In the genomic region with DNA sequence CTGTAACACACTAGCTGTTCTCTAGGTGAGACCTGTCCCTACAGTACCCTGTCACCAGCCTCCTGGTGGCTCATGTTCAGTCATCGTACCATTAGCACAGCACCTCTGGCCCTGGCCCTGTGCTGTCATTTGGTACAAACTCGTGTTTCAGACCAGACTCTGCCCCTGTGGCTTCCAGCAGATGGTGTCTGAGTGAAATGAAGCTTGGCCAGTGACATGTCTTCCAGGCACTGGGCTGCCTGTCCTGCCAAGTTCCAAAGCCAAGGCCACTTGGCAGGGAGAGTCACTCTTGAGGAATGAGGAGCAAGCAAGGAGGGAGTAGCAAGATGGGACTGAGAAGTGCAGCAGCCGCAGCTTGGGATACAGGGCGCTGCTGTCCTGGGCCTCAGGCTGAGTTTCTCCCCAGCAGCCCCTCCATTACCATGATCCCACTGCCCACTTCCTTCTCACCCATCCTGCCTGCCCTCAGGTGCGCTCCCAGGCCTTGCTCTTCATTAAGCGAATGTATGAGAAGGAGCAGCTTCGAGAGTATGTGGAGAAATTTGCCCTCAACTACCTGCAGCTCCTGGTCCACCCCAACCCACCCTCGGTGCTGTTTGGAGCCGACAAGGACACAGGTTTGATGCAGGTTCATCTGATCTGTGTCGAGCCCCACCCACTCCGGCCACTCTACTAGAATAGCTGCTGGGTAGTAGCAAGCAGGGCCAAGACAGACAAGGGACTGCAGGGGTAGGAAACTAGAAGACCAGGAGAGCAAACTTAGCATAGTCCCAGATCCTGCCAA, we compare ENCODE assay signal across 16 mouse cellular contexts. TPM values are rescaled to one million over a fixed set of nuclear protein-coding genes. Genes with fewer than 3 reads are reported as not detected.
DNase-seq lines count a peak whose midpoint lies in the region; ATAC-seq lines count a peak whose summit lies in the region.
"Had no signal": no experiment of that assay in that cellular context is flagged by ENCODE, and none has a peak within 500 bp of the region (broad histone marks: within the 10 kb centered on the region; RNA-seq: fewer than 3 reads in every experiment).

No protein-coding gene starts in this region.

- no peaks in the 10 kb centered on the region for H3K27me3 ChIP-seq in hindbrain, embryonic 16.5 days (replicated peaks; ENCODE audit: control insufficient read depth, insufficient read depth, low read length)
- H3K27me3 ChIP-seq in hindbrain, embryonic 13.5 days, result no peaks in the 10 kb centered on the region
- H3K27me3 ChIP-seq: embryonic facial prominence, embryonic 15.5 days; heart, embryonic 15.5 days; midbrain, embryonic 12.5 days had no signal

- H3K36me3 ChIP-seq in hindbrain, embryonic 16.5 days (ENCODE audit: control insufficient read depth, insufficient read depth, low read length), result peaks cover 76% of the 10 kb centered on the region
- H3K36me3 ChIP-seq in hindbrain, embryonic 13.5 days, result peaks cover 99% of the 10 kb centered on the region

- H3K4me2 ChIP-seq in hindbrain, embryonic 16.5 days (ENCODE audit: low read length), result no peak overlapping the region
- H3K4me2 ChIP-seq in hindbrain, embryonic 13.5 days, result no peak overlapping the region
- H3K4me2 ChIP-seq: embryonic facial prominence, embryonic 15.5 days; heart, embryonic 15.5 days; midbrain, embryonic 12.5 days had no signal

- WGBS in hindbrain, embryonic 16.5 days, result 87% methylated on average over 11 of the region's 11 CpGs
- WGBS in hindbrain, embryonic 13.5 days, result 94% methylated on average over 11 of the region's 11 CpGs

- H3K9ac ChIP-seq in hindbrain, embryonic 16.5 days (ENCODE audit: low read depth, low read length), result no peak overlapping the region
- no peak overlapping the region for H3K9ac ChIP-seq in hindbrain, embryonic 13.5 days
- H3K9ac ChIP-seq: embryonic facial prominence, embryonic 15.5 days; heart, embryonic 15.5 days; midbrain, embryonic 12.5 days had no signal

- 0 out of 2 replicates have a peak, but pooled peaks have one; percentile 10 for ATAC-seq in hindbrain, embryonic 16.5 days
- no peak for ATAC-seq in hindbrain, embryonic 13.5 days (ENCODE audit: low FRiP score)
- ATAC-seq in erythroblast, adult 5-6 weeks (replicated peaks; ENCODE audit: low FRiP score, poor library complexity, severe bottlenecking), result no peak

- no peaks in the 10 kb centered on the region for H3K4me1 ChIP-seq in hindbrain, embryonic 16.5 days (ENCODE audit: control insufficient read depth, insufficient read depth, low read depth, low read length)
- H3K4me1 ChIP-seq in hindbrain, embryonic 13.5 days (replicated peaks), result no peaks in the 10 kb centered on the region
- H3K4me1 ChIP-seq: embryonic facial prominence, embryonic 15.5 days; heart, embryonic 15.5 days; midbrain, embryonic 12.5 days had no signal

- peak; percentile 78 for DNase-seq in adipocyte (ENCODE audit: low spot score)
- peak; percentile 89 for DNase-seq in brain, adult 2 months (ENCODE audit: low read depth, low spot score)
- peak; percentile 31 for DNase-seq in fat pad, adult 2 months (ENCODE audit: extremely low read depth, low read depth, low spot score)
- DNase-seq in T-cell, adult 2 months (ENCODE audit: low spot score), result no peak
- no peak for DNase-seq in left cerebral cortex, adult 11 months (ENCODE audit: low spot score)

- no peak overlapping the region for H3K27ac ChIP-seq in hindbrain, embryonic 16.5 days (ENCODE audit: low read depth, low read length)
- no peak overlapping the region for H3K27ac ChIP-seq in hindbrain, embryonic 13.5 days
- H3K27ac ChIP-seq: embryonic facial prominence, embryonic 15.5 days; heart, embryonic 15.5 days; midbrain, embryonic 12.5 days had no signal

- no peak overlapping the region for H3K4me3 ChIP-seq in hindbrain, embryonic 16.5 days (ENCODE audit: low read length)
- no peak overlapping the region for H3K4me3 ChIP-seq in hindbrain, embryonic 13.5 days
- H3K4me3 ChIP-seq: embryonic facial prominence, embryonic 15.5 days; heart, embryonic 15.5 days; midbrain, embryonic 12.5 days had no signal

- no peaks in the 10 kb centered on the region for H3K9me3 ChIP-seq in hindbrain, embryonic 16.5 days (ENCODE audit: control insufficient read depth, low read length)
- no peaks in the 10 kb centered on the region for H3K9me3 ChIP-seq in hindbrain, embryonic 13.5 days
- H3K9me3 ChIP-seq: embryonic facial prominence, embryonic 15.5 days; heart, embryonic 15.5 days; midbrain, embryonic 12.5 days had no signal

RNA-seq across cellular contexts. Expression of a gene that starts 8.0 kb away (rescaled TPM):
- 0.17 and 0.40 TPM in 2 replicates for polyA plus RNA-seq in hindbrain, embryonic 16.5 days (2015; fragmentation: Nextera tagmentation; extraction: Ambion mirVana)
- not detected in 2 replicates for polyA plus RNA-seq in hindbrain, embryonic 13.5 days (2015; fragmentation: Nextera tagmentation; extraction: Ambion mirVana)
- not detected in 2 replicates for total RNA-seq in erythroblast, adult 5-6 weeks (2015; ENCODE audit: low replicate concordance)
- total RNA-seq in erythroblast, adult 5-6 weeks (2017; ENCODE audit: low replicate concordance), result not detected in 2 replicates
- total RNA-seq: layer of hippocampus, adult 18-20 months had no signal
- polyA plus RNA-seq: embryonic facial prominence, embryonic 15.5 days; heart, embryonic 15.5 days; intestine, embryonic 14.5 days; liver, embryonic 16.5 days; midbrain, embryonic 12.5 days; neural tube, embryonic 14.5 days had no signal

RNA-seq across cellular contexts. Expression of a gene that starts 22.3 kb away (rescaled TPM):
- 24.1 and 27.5 TPM in 2 replicates for polyA plus RNA-seq in hindbrain, embryonic 16.5 days (2015; fragmentation: Nextera tagmentation; extraction: Ambion mirVana)
- polyA plus RNA-seq in hindbrain, embryonic 13.5 days (2015; fragmentation: Nextera tagmentation; extraction: Ambion mirVana), result 29.7 and 30.1 TPM in 2 replicates
- total RNA-seq in erythroblast, adult 5-6 weeks (2015; ENCODE audit: low replicate concordance), result 15.2 and 35.9 TPM in 2 replicates
- 7.8 and 21.0 TPM in 2 replicates for total RNA-seq in erythroblast, adult 5-6 weeks (2017; ENCODE audit: low replicate concordance)

RNA-seq across cellular contexts. Expression of a gene that starts 23.1 kb away (rescaled TPM):
- polyA plus RNA-seq in hindbrain, embryonic 16.5 days (2015; fragmentation: Nextera tagmentation; extraction: Ambion mirVana), result not detected in 2 replicates
- not detected in 2 replicates for polyA plus RNA-seq in hindbrain, embryonic 13.5 days (2015; fragmentation: Nextera tagmentation; extraction: Ambion mirVana)
- total RNA-seq in erythroblast, adult 5-6 weeks (2015; ENCODE audit: low replicate concordance), result not detected in 2 replicates
- total RNA-seq in erythroblast, adult 5-6 weeks (2017; ENCODE audit: low replicate concordance), result not detected in 2 replicates
- total RNA-seq: layer of hippocampus, adult 18-20 months; left cerebral cortex, postnatal 25 days had no signal
- polyA plus RNA-seq: neural tube, embryonic 14.5 days had no signal

RNA-seq across cellular contexts. Expression of a gene that starts 29.5 kb away (rescaled TPM):
- polyA plus RNA-seq in hindbrain, embryonic 16.5 days (2015; fragmentation: Nextera tagmentation; extraction: Ambion mirVana), result 29.1 and 30.0 TPM in 2 replicates
- polyA plus RNA-seq in hindbrain, embryonic 13.5 days (2015; fragmentation: Nextera tagmentation; extraction: Ambion mirVana), result 25.4 and 25.6 TPM in 2 replicates
- total RNA-seq in erythroblast, adult 5-6 weeks (2015; ENCODE audit: low replicate concordance), result 1.9 and 3.1 TPM in 2 replicates
- 1.0 and 2.6 TPM in 2 replicates for total RNA-seq in erythroblast, adult 5-6 weeks (2017; ENCODE audit: low replicate concordance)

RNA-seq across cellular contexts. Expression of a gene that starts 37.2 kb away (rescaled TPM):
- 8.0 and 12.3 TPM in 2 replicates for polyA plus RNA-seq in hindbrain, embryonic 16.5 days (2015; fragmentation: Nextera tagmentation; extraction: Ambion mirVana)
- 9.4 and 11.6 TPM in 2 replicates for polyA plus RNA-seq in hindbrain, embryonic 13.5 days (2015; fragmentation: Nextera tagmentation; extraction: Ambion mirVana)
- total RNA-seq in erythroblast, adult 5-6 weeks (2015; ENCODE audit: low replicate concordance), result 3.8 TPM in 1 of 2 replicates, not detected in the other
- total RNA-seq in erythroblast, adult 5-6 weeks (2017; ENCODE audit: low replicate concordance), result 4.3 and 6.0 TPM in 2 replicates

Comparison
In these comparisons a context has a peak if more than half of its experiments do, and no peak if none do; other contexts are left out.
1. DNase-seq: peak in adipocyte (single experiment), brain, adult 2 months (single experiment) and fat pad, adult 2 months (single experiment); none in T-cell, adult 2 months (single experiment) and left cerebral cortex, adult 11 months (single experiment).